Mouse (Mus musculus) erythroid progenitor cell, adult 5-6 weeks (primary cell): ENCODE measurements around the gene Mettl24. TPM values are rescaled to one million over a fixed set of nuclear protein-coding genes. Genes with fewer than 3 reads are reported as not detected.

Source experiments
- ATAC-seq: replicated peaks from 2 replicates; pipeline ENCODE4 v1.8.0; 2016; ENCODE audit warnings: moderate number of reproducible peaks, mild to moderate bottlenecking, moderate TSS enrichment, inconsistent platforms; ENCODE audit not compliant: poor library complexity, low FRiP score, severe bottlenecking
- total RNA-seq, 2 experiments: library from RNA; stranded (forward) in 1 of 2; stranded (reverse) in 1 of 2; fragments of 150-400 nt in 1 of 2; fragments of 186-747, 209-891 nt in 1 of 2; gene quantifications; 2 replicates each; pipeline versions ENCODE4 v1.2.3 to v1.2.4; 2015 to 2017; ENCODE audit warnings: low replicate concordance in 2 of 2

The Mettl24 gene
- total RNA-seq, 2 experiments from 2014 or later = not detected

DNA sequence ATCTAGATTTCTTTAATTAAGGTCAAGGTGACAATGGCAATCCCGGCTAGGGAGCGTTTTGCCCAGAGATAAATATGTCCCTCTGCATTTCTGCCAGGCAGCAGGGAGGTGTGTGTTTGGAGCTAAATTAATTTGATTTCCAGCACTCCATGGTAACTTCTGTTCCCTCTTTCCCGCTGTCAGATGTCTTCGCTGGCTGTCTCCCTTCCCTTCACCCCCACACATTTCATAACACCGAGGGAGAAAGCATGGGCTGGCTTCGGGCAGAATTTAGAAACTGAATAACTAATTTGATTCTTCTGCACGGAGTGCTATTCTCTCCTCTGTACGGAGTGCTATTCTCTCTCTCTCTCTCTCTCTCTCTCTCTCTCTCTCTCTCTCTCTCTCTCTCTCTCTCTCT, 612 bp upstream of the Mettl24 start:
- no peak for ATAC-seq

DNA sequence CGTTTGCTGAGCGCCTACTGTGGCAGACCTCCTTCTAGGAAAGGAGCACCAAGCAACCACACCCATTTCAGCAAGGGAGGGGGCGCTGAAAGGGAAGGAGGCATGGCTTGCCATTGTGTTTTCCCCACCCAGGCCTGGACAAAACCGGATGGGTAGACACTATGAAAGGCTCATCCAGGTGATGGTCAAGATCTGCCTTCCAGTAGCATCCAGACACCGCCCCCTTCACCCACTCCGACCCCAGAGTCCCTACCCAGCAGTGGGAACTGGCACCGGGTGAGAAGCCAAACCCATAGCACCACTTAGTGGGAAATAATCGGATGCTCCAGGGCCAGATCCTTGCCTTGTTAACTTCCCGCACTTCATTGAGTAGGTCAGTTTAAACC, 779 bp downstream of the Mettl24 start:
- ATAC-seq = no peak

DNA sequence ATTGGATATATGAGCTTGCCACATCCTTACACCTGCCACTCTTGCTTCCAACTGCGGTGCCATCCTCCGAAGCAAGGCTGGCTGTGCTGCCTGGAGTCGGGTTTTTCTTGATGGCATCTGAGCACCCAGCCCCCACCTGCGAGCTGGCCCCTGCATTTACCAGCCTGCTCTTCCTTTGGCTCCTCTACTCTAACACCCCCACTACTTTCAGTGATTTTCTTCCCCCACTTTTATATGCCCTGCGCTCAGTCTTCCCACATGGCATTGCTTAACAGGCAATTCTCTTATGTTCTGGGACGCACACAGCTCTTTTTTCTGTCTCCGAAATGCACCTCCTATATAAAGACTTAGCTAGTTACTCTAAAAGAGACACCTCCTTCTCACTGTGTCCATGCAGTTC, 1.2 kb downstream of the Mettl24 start:
- no peak for ATAC-seq

DNA sequence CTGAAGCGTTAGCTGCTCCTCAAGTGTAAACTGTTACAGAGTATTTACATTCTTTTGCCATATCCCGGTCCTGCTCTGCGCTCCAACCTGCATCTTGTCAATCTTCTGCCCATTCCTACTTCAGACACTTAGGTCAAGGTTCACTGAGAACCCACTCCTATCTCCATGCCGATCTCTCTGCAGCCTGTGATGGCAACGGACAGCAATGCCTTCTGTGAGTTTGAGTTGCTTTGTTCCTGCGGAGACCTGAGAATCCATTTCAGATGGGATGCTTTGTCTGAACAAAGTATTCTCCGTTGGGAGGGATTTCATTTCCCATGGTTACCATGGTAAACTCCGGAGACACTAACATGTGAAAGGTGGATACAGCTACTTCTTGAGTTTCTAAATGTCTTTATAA, 2.6 kb downstream of the Mettl24 start:
- no peak for ATAC-seq

DNA sequence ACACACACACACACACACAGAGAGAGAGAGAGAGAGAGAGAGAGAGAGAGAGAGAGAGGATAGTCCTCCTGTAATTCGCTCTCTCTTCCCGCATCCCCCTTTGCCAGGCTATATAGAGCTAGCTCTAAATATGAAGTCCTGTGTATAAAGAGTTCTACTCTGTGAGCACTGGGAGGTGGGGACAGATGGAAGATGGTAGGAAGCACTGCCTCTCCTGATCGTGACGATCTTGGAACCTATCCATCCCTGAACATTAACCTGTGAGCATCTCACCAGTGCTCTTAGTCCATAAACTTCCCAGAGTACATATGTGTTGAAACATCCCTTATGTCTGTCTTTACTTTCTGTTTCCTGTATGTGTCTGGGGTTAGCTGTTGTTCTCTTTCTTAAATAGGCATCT, 3.9 kb downstream of the Mettl24 start:
- no peak for ATAC-seq

DNA sequence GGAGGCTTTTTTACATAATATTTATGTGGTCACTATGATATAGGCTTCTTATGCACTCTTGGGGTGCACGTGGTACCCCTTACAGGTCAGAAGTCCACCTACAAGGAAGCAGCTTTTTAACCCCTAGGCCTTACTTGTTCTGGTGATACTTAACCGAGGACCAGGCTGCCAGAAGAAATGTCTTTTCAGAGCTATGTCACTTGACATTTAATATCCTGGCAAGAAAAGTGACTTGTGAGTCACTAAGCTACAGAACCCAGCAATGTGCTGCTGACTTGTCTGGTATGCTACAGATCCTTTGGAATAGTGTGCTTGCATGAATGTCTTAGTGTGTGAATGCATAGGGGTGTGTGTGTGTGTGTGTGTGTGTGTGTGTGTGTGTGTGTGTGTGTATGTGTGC, 4.3 kb downstream of the Mettl24 start:
- no peak for ATAC-seq

DNA sequence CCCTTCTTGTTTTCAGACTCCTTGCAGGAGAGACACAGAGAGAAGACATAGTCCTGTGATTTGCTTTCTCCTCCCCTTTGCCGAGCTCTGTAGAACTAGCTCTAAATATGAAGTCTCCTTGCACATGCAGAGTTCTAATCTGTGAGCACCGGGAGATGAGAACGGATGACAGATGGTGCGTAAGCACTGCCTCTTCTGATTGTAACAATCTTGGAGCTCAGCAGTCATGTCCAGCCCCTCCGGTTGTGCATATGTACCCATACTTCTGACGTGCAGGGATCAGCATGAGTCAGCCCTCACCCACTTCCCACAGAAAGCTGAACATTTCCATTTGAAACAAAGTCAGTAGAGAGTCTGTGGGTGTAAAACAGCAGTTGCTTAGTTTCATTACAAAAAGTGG, 5.2 kb downstream of the Mettl24 start:
- ATAC-seq = no peak

DNA sequence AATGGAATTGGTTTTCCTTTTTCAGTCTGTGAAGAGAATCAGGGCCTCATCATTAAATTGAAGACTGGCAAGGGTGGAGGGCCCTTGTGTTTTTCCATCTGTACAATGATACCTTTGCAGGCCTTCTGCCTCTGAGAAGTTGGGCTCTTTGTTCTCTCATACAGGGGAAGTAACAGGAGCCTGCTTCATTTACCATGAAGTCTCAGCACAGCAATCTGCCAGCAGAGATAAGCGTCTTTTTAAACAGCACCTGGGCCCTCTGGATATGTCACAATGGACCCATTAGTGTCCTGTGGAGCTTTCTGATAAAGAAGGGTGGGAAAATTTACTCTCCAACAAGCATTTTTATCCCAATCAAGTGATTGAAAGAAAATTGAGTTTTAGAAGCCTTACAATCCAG, 5.8 kb downstream of the Mettl24 start:
- ATAC-seq = no peak

DNA sequence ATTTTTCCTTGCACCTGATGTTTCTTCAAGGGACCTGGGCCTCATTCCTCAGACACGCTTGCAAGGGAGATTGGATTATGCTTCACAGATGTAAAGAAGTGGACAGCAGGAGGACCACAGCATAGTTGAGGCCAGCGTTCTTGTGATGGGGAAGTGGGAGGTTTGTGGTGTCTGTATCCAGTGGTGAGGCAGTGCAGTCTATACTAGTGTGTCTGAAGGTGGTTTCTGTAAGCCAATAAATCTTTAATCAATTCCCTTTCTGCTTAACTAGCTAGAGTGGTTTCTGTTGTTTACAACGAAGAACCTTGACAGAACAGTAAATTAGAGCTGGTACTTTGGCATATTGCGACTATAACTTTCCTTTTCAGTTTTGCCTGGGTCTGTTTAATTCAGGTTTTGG, 15.6 kb downstream of the Mettl24 start:
- ATAC-seq = no peak

DNA sequence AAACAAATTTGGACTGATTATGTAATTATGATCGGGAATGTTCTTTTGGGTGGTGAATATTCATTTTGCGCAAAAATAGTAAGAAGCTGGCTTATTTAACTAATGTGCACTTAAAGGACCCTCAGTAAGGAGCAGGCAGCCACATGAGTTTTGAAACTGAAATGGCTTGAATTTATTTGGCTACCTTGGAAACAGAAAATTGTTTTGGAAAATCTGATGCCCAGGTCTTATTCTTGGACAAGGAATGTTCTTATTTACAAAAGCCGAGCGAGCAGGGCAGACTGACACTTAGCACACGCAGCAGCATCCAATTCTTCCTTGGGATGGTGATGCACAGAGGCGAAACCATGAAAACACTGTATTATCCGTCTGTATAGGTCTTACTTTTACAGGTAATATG, 28.0 kb downstream of the Mettl24 start:
- ATAC-seq = no peak

DNA sequence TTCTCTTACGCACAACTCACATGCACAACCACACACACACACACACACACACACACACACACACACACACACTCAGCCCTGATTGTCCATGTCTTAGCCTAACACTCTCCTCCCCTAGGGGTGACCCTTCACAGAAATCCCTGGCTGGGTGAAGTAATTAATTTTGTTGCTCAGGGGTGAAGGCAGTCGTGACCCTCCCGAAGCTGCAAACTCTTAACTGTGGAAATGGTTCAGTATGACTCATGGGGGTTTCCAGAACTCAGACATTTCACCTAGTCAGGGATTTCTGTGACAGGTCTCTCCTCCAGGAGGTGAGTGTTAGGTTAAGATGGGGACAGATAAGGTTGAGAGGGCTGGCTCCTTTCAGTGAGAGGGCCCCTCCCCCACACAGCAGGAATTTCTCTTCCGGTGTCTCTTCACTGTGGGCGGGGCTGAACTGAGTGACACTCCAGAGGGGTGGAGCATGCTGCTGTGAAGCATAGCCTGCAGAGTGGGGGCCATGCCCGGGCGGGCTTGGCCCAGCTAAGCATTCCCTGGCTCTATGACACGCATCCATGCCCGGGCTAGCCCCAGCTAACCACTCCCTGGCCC, 30.0 kb downstream of the Mettl24 start:
- ATAC-seq = no peak

DNA sequence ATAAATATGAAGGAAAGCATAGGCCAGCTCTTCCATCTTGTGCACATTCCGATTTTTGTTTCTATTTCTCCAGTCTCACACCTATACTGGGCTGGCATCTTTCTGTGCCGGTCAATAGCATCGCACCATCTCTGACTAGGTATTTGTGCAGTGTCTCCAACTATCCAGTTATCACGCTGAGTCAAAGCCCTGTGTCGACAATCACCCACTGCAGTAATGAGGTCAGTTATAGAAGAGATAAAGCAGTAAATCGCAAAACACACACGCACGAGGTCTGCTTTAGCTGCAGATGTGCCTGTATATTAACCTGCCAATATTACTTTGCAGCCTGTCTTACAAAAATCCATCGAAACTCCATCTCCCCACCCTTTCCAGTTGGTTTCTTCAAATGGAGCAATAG, 30.7 kb downstream of the Mettl24 start:
- no peak for ATAC-seq

DNA sequence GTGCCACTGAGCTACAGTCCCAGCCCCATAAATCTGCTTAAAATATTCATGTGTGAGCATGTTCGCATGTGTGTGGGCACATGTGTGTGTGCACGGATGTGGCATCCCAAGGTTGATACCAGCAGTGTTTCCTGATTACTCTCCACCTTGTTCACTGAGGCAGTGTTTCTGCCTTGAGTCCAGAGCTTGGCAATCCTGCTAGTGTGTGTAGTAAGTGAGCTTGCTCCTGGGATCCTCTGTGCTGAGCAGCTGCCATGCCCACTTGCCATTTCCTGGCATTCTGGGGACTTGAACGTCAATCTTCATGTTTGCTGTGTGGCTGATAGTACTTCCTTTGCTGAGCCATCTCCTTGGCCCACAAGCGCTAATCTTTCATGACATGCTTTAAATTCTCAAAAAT, 32.1 kb downstream of the Mettl24 start:
- ATAC-seq = no peak

DNA sequence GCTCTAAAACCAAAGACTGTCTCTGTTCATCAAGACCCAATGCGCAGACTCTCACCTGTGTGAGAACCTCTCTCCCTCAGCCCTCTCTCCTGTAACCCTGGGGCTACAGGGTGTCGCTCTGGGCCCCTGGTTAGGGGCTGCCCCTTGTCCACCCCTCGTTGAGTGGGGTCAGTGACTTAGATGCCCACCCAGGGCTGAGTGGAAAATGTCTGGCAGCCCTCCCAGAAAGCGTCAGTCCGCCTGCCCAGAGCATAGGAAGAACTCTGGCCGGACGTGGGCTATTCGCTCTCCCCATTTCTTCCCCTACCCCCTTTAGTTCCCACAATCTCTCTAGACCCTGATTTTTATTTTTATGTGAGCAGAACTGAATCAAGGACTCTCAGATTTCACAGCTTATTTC, 33.2 kb downstream of the Mettl24 start:
- no peak for ATAC-seq

DNA sequence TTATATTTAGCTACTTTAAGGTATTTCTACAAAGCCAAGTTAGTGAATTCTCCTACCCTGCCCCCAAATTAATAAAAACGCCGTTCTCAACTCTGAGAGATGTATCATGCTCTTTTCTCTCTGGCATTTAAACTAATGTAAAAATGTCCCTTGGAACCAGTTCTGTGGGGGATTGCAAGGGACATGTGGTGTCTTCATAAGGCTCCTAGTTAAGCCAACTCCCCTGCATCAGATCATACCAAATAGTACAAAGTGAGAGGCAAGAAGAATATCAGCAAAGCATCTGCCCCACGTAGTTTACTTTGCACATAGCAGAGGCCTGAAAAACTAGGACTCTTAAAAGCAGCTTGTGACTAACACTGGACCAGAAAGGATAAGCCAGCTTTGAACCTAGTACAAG, 33.6 kb downstream of the Mettl24 start:
- no peak for ATAC-seq

DNA sequence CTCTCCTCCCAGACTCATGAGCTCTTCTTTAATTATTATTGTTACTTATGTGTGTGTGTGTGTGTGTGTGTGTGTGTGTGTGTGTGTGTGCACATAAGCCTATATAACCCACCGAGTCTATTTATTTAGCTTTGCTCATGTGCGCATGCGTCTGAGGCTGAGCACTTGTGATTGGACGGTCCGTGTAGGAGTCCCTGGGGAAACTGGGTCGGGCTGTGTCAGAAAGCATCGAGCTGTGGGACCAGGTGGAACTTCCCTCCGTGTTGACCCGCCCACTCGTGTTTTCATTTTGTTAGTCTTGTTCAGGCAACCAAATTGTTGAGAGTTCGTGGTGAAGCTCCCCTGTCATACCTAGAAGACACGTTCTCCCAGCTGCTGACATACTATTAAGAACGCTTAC, 35.3 kb downstream of the Mettl24 start:
- no peak for ATAC-seq

DNA sequence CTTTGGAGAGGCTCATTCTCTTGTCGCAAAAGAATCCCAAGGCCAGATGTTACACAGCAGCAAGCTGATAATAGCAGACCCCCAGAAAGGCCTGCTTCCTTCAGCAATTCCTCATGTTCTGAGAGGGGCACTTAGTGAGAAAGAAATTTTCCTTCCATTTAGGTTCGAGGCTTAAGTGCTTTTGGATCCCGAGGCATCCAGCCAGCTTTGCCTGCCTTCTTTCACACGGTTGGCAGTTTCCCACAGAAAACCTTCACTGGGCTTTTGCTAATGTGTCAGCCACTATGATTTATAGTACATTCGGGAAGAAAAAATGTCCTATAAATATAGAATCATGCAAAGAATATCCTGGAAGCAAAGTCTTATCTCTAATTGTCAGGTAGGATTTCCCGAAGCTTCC, 36.0 kb downstream of the Mettl24 start:
- no peak for ATAC-seq

DNA sequence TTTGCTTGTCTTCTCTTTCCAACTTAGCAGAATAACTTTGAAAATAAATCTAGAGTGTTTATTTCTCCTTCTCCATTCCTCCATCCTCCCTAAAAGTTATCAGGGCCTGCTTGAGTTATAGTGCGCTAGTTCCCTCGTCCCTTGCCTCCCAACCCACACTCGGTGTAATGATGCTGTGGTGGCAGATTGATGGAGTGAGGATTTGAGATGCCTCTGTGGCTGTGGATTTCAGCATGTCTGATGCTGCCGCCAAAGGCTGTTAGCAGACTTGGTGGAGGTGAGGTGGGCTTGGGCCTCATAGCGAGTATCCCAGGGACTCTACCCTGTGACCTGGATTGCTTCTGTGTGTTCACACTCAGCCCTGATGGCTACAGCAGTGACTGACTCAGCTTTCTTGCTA, 37.8 kb downstream of the Mettl24 start:
- no peak for ATAC-seq

DNA sequence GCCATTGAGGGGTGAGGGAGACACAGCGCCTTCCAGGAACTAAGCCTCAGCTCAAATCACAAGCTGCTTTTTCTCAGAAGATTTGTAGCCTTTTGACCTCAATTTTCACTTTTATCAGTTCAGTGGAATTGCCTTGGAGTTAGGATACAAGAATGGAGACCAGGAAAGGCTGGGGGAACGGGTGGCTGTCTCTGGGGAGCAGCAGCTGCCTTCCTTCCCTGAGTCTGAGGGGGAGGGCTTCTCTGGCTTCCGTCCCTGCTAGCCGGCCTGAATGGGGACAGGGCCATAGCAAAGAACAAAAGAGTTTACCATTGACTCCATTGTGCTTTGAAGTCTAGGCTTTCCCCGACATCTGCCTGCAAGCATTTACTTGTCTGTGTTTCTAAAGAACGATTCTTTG, 41.3 kb downstream of the Mettl24 start:
- ATAC-seq = no peak

DNA sequence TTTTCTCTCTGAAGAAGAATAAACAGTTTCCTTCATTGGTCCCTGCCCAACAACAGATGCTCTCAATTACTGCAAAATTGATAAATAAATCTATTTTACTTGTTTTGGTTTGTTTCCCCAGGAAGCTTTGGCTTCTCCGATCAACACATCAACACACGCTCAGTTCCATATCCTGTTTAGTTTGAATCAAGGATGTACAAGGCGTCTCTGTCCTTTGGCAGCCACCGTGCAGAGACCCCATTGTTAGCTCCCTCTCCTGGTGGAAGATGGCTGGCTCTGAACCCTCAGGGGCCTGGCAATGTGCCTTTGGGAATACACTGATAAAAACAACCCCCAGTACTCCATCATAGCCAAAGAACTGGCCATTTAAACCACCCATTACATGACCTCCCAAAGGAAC, 42.0 kb downstream of the Mettl24 start:
- no peak for ATAC-seq

DNA sequence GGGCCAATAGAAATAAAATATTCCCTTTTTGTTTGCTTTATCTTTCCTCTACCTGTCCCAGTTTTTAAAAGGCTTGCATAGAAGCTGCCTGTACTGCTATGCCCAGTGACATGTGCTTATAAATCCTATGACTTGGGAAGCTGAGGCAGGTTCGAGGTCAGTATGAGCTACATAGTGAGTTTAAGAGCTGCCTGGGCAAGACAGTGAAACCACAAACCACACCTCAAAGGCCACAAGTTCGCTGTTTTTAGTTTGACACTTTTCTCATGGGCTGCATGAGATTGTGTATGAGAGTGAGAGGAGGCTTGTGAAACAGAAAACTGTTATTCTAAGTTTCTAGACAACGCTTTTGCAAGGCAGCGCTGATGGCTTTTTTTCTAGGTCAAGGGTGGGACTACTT, 42.4 kb downstream of the Mettl24 start:
- ATAC-seq = no peak

DNA sequence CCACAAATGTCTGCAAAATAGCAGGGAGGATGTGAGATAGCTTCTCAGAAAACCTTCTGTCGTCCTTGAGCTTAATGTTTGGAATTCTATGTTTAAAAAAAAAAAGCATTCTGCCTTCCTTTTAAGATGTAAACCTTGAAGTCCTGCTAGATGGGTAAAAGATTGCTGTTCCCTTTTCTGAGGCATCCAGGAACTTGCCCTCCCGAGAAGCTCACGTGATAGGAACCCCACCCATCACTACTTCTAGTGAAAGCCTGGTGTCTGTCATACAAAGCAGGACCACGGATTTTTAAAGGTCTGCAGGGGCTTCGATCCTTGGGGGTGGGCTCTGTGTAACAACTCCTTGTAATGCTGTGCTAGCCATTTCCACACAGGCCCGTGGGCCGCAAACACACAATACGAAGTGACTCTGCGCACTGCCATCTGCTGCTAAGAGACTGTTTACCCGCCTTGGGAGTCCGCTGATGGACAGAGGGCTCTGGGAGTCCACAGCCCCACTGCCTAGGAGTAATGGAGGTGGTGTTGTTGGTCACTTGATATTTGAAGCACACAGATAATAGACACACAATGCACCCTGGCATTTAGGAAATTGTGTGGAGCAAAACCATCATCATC, 43.3 kb downstream of the Mettl24 start:
- ATAC-seq = no peak
